Mouse (Mus musculus): ENCODE measurements around the gene Gm37240. TPM values are rescaled to one million over a fixed set of nuclear protein-coding genes. Genes with fewer than 3 reads are reported as not detected.

Gm37240 gene
- polyA plus RNA-seq, 1 experiment = 1.9 TPM

- H3K4me1 ChIP-seq (ENCODE audit: control insufficient read depth, insufficient read depth, low read length) = no peaks in the 10 kb centered on the region
- no peak overlapping the region for H3K27ac ChIP-seq (ENCODE audit: insufficient read depth, low read length)
- H3K4me3 ChIP-seq (ENCODE audit: insufficient read depth, low read length) = no peak overlapping the region
- TF ChIP-seq POLR2A (IDR thresholded peaks at IDR 0.05; ENCODE audit: low read depth, low read length) (no peak), CTCF (IDR thresholded peaks at IDR 0.05; ENCODE audit: borderline replicate concordance, insufficient read depth, low read length) (no peak)
Observed at GRCm38 (mm10) chr3:85203659-85204058, 683.7 kb downstream of the Gm37240 start.

GRCm38 (mm10) chr3:85202726-85203125 is 684.6 kb downstream of the Gm37240 start:
- TF ChIP-seq CTCF (IDR thresholded peaks at IDR 0.05; ENCODE audit: borderline replicate concordance, insufficient read depth, low read length) (no peak), POLR2A (IDR thresholded peaks at IDR 0.05; ENCODE audit: low read depth, low read length) (no peak)
- no peak overlapping the region for H3K4me3 ChIP-seq (ENCODE audit: insufficient read depth, low read length)
- H3K27ac ChIP-seq (ENCODE audit: insufficient read depth, low read length) = no peak overlapping the region
- H3K4me1 ChIP-seq (ENCODE audit: control insufficient read depth, insufficient read depth, low read length) = no peaks in the 10 kb centered on the region

- Histone ChIP-seq H3K4me3 (ENCODE audit: insufficient read depth, low read length) (no peak overlapping the region), H3K4me1 (ENCODE audit: control insufficient read depth, insufficient read depth, low read length) (no peaks in the 10 kb centered on the region), H3K27ac (ENCODE audit: insufficient read depth, low read length) (no peak overlapping the region)
- TF ChIP-seq POLR2A (IDR thresholded peaks at IDR 0.05; ENCODE audit: low read depth, low read length) (no peak), CTCF (IDR thresholded peaks at IDR 0.05; ENCODE audit: borderline replicate concordance, insufficient read depth, low read length) (no peak)
Observed at GRCm38 (mm10) chr3:85201785-85202184, 685.5 kb downstream of the Gm37240 start.

- TF ChIP-seq POLR2A (IDR thresholded peaks at IDR 0.05; ENCODE audit: low read depth, low read length) (no peak), CTCF (IDR thresholded peaks at IDR 0.05; ENCODE audit: borderline replicate concordance, insufficient read depth, low read length) (no peak)
- H3K4me3 ChIP-seq (ENCODE audit: insufficient read depth, low read length) = no peak overlapping the region
- H3K4me1 ChIP-seq (ENCODE audit: control insufficient read depth, insufficient read depth, low read length) = no peaks in the 10 kb centered on the region
- no peak overlapping the region for H3K27ac ChIP-seq (ENCODE audit: insufficient read depth, low read length)
Observed at GRCm38 (mm10) chr3:85198496-85198895, 688.8 kb downstream of the Gm37240 start.

- TF ChIP-seq POLR2A (IDR thresholded peaks at IDR 0.05; ENCODE audit: low read depth, low read length) (no peak), CTCF (IDR thresholded peaks at IDR 0.05; ENCODE audit: borderline replicate concordance, insufficient read depth, low read length) (no peak)
- Histone ChIP-seq H3K27ac (ENCODE audit: insufficient read depth, low read length) (no peak overlapping the region), H3K4me3 (ENCODE audit: insufficient read depth, low read length) (no peak overlapping the region), H3K4me1 (ENCODE audit: control insufficient read depth, insufficient read depth, low read length) (no peaks in the 10 kb centered on the region)
Observed at GRCm38 (mm10) chr3:85197148-85197547, 690.2 kb downstream of the Gm37240 start.

- no peak for TF ChIP-seq POLR2A (IDR thresholded peaks at IDR 0.05; ENCODE audit: low read depth, low read length)
- TF ChIP-seq CTCF (IDR thresholded peaks at IDR 0.05; ENCODE audit: borderline replicate concordance, insufficient read depth, low read length) = no peak
- no peak overlapping the region for H3K27ac ChIP-seq (ENCODE audit: insufficient read depth, low read length)
Observed at GRCm38 (mm10) chr3:85196591-85196990, 690.7 kb downstream of the Gm37240 start.

GRCm38 (mm10) chr3:85195068-85195481 is 692.2 kb downstream of the Gm37240 start:
- Histone ChIP-seq H3K4me3 (ENCODE audit: insufficient read depth, low read length) (no peak overlapping the region), H3K4me1 (ENCODE audit: control insufficient read depth, insufficient read depth, low read length) (no peaks in the 10 kb centered on the region), H3K27ac (ENCODE audit: insufficient read depth, low read length) (no peak overlapping the region)
- TF ChIP-seq CTCF (IDR thresholded peaks at IDR 0.05; ENCODE audit: borderline replicate concordance, insufficient read depth, low read length) = no peak
- TF ChIP-seq POLR2A (IDR thresholded peaks at IDR 0.05; ENCODE audit: low read depth, low read length) = no peak

More at GRCm38 (mm10) chr3:85196591-85196990, 690.7 kb downstream of the Gm37240 start:
- H3K4me1 ChIP-seq (ENCODE audit: control insufficient read depth, insufficient read depth, low read length) = no peaks in the 10 kb centered on the region
- H3K4me3 ChIP-seq (ENCODE audit: insufficient read depth, low read length) = no peak overlapping the region

- TF ChIP-seq CTCF (IDR thresholded peaks at IDR 0.05; ENCODE audit: borderline replicate concordance, insufficient read depth, low read length) (no peak), POLR2A (IDR thresholded peaks at IDR 0.05; ENCODE audit: low read depth, low read length) (no peak)
- no peak overlapping the region for H3K27ac ChIP-seq (ENCODE audit: insufficient read depth, low read length)
- no peak overlapping the region for H3K4me3 ChIP-seq (ENCODE audit: insufficient read depth, low read length)
- H3K4me1 ChIP-seq (ENCODE audit: control insufficient read depth, insufficient read depth, low read length) = no peaks in the 10 kb centered on the region
Observed at GRCm38 (mm10) chr3:85189791-85190190, 697.5 kb downstream of the Gm37240 start.

GRCm38 (mm10) chr3:85188364-85188763 is 699.0 kb downstream of the Gm37240 start:
- no peak overlapping the region for H3K4me3 ChIP-seq (ENCODE audit: insufficient read depth, low read length)
- TF ChIP-seq CTCF (IDR thresholded peaks at IDR 0.05; ENCODE audit: borderline replicate concordance, insufficient read depth, low read length) = no peak
- no peak for TF ChIP-seq POLR2A (IDR thresholded peaks at IDR 0.05; ENCODE audit: low read depth, low read length)
- H3K27ac ChIP-seq (ENCODE audit: insufficient read depth, low read length) = no peak overlapping the region
- no peaks in the 10 kb centered on the region for H3K4me1 ChIP-seq (ENCODE audit: control insufficient read depth, insufficient read depth, low read length)

GRCm38 (mm10) chr3:85186661-85187076 is 700.6 kb downstream of the Gm37240 start:
- Histone ChIP-seq H3K4me3 (ENCODE audit: insufficient read depth, low read length) (no peak overlapping the region), H3K4me1 (ENCODE audit: control insufficient read depth, insufficient read depth, low read length) (no peaks in the 10 kb centered on the region), H3K27ac (ENCODE audit: insufficient read depth, low read length) (no peak overlapping the region)
- TF ChIP-seq POLR2A (IDR thresholded peaks at IDR 0.05; ENCODE audit: low read depth, low read length) (no peak), CTCF (IDR thresholded peaks at IDR 0.05; ENCODE audit: borderline replicate concordance, insufficient read depth, low read length) (no peak)

GRCm38 (mm10) chr3:85185827-85186226 is 701.5 kb downstream of the Gm37240 start:
- Histone ChIP-seq H3K4me1 (ENCODE audit: control insufficient read depth, insufficient read depth, low read length) (no peaks in the 10 kb centered on the region), H3K4me3 (ENCODE audit: insufficient read depth, low read length) (no peak overlapping the region), H3K27ac (ENCODE audit: insufficient read depth, low read length) (no peak overlapping the region)
- TF ChIP-seq CTCF (IDR thresholded peaks at IDR 0.05; ENCODE audit: borderline replicate concordance, insufficient read depth, low read length) = no peak
- no peak for TF ChIP-seq POLR2A (IDR thresholded peaks at IDR 0.05; ENCODE audit: low read depth, low read length)
